Mouse (Mus musculus) lung, postnatal 0 days (tissue): ENCODE measurements at regions not wholly inside any gene's neighbourhood (a gene's known extent, or its start where the extent isn't known, plus 50 kb on each side); places are given as distances from the start of the nearest gene placed in this dataset.

Experiments used
- CTCF ChIP-seq: IDR thresholded peaks from 2 replicates; pipeline ENCODE4 v1.5.1; 2016; ENCODE audit warnings: antibody characterized with exemption, mild to moderate bottlenecking
- EP300 ChIP-seq: IDR thresholded peaks from 2 replicates; pipeline ENCODE4 v1.6.1; 2016; ENCODE audit warnings: antibody characterized with exemption, mild to moderate bottlenecking, control low read depth

DNA sequence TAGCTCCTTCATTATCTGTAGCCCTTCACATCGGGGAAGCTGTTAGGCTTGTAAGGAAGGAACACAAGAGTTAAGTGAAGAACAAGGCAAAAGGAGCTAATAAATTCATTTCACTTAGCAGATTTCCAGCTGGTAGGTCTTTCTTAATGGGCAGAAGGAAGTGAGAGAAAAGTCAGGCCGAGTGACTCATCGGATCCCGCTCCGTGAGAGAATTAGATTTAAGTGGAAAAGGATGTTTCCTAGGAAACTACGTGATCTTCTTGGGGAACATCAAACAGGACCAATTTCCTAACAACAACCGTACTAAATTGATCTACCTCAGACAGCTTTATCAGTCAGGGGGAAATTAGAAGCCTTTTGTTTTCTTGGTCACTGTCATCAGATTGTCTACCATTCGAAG lies 625.4 kb upstream of the Arpp21 start:
- TF ChIP-seq EP300 (no peak), CTCF (no peak)
